Mouse (Mus musculus) liver, embryonic 15.5 days (tissue): ENCODE results near the gene Ascl5. TPM values are rescaled to one million over a fixed set of nuclear protein-coding genes. Genes with fewer than 3 reads are reported as not detected.

Experiments
- ATAC-seq: fragments of 200-750 bp; cut with Nextera tagmentation; 2 replicates; pipeline ENCODE4 v1.8.0; 2017; ENCODE audit warnings: moderate number of reproducible peaks, mild to moderate bottlenecking, moderate library complexity; ENCODE audit not compliant: insufficient read depth
- H3K27ac ChIP-seq: fragments of 300-500 bp; sonication (generic); replicated peaks from 2 replicates; pipeline ENCODE4 v1.5.1; 2015; ENCODE audit warnings: mild to moderate bottlenecking, inconsistent platforms
- H3K27me3 ChIP-seq: fragments of 300-500 bp; sonication (generic); 2 replicates; pipeline ENCODE4 v1.6.1; 2015; ENCODE audit warnings: mild to moderate bottlenecking, inconsistent platforms
- H3K36me3 ChIP-seq: fragments of 300-500 bp; sonication (generic); replicated peaks from 2 replicates; pipeline ENCODE4 v1.6.1; 2015; ENCODE audit warnings: moderate library complexity, mild to moderate bottlenecking, inconsistent platforms
- H3K4me1 ChIP-seq: fragments of 300-500 bp; sonication (generic); replicated peaks from 2 replicates; pipeline ENCODE4 v1.6.1; 2015; ENCODE audit warnings: inconsistent platforms
- H3K4me2 ChIP-seq: fragments of 300-500 bp; sonication (generic); 2 replicates; pipeline ENCODE4 v1.6.1; 2015; ENCODE audit warnings: moderate library complexity, mild to moderate bottlenecking, inconsistent platforms
- H3K4me3 ChIP-seq: fragments of 300-500 bp; sonication (generic); replicated peaks from 2 replicates; pipeline ENCODE4 v1.5.1; 2015; ENCODE audit warnings: mild to moderate bottlenecking, inconsistent platforms
- H3K9ac ChIP-seq: fragments of 300-500 bp; sonication (generic); 2 replicates; pipeline ENCODE4 v1.6.1; 2015; ENCODE audit warnings: moderate library complexity, mild to moderate bottlenecking, inconsistent platforms
- H3K9me3 ChIP-seq: fragments of 300-500 bp; sonication (generic); replicated peaks from 2 replicates; pipeline ENCODE4 v1.6.1; 2016; ENCODE audit warnings: inconsistent platforms
- WGBS: fragments of 180-500 bp; shearing (Covaris S2); methylation state at CpG from one replicate; pipeline ENCODE4 v1.1.7; 2015; ENCODE audit warnings: mixed read lengths; ENCODE audit not compliant: insufficient replicate concordance; 5-methylcytosine and 5-hydroxymethylcytosine counted together
- polyA plus RNA-seq: library from polyadenylated mRNA; unstranded; fragments of >200 nt; fragmentation: Nextera tagmentation; extraction: Ambion mirVana; gene quantifications from 2 replicates; pipeline ENCODE4 v1.2.1, GENCODE M21; 2015

Gene Ascl5
- polyA plus RNA-seq, 1 experiment from 2014 or later: not detected

GRCm38 (mm10) chr1:136018390-136019189 lies 32.0 kb upstream of the Ascl5 start:
- Histone ChIP-seq H3K27ac (peak overlapping the region; percentile 90), H3K4me2 (peak overlapping the region; percentile 82), H3K9me3 (no peaks in the 10 kb centered on the region), H3K36me3 (peaks cover 39% of the 10 kb centered on the region), H3K9ac (peak overlapping the region; percentile 93), H3K4me1 (peaks cover 55% of the 10 kb centered on the region), H3K27me3 (no peaks in the 10 kb centered on the region), H3K4me3 (peak overlapping the region; percentile 96)
- ATAC-seq: peak; percentile 20; the same call in 1 of the 2 replicates
- WGBS: 11% methylated on average over 24 of the region's 24 CpGs

- Histone ChIP-seq H3K27ac (no peak overlapping the region), H3K4me2 (no peak overlapping the region), H3K4me1 (no peaks in the 10 kb centered on the region), H3K4me3 (no peak overlapping the region), H3K36me3 (peaks cover 100% of the 10 kb centered on the region), H3K9ac (no peak overlapping the region), H3K27me3 (no peaks in the 10 kb centered on the region), H3K9me3 (no peaks in the 10 kb centered on the region)
- 78% methylated on average over 7 of the region's 7 CpGs for WGBS
- ATAC-seq: no peak
Measured at GRCm38 (mm10) chr1:136030201-136030600, 20.4 kb upstream of the Ascl5 start.

- no peak overlapping the region for H3K27ac ChIP-seq
- H3K4me3 ChIP-seq: no peak overlapping the region
- H3K27me3 ChIP-seq: no peaks in the 10 kb centered on the region
- no peak for ATAC-seq
- H3K9me3 ChIP-seq: no peaks in the 10 kb centered on the region
- no peaks in the 10 kb centered on the region for H3K4me1 ChIP-seq
- WGBS: 74% methylated on average over 6 of the region's 8 CpGs
- H3K36me3 ChIP-seq: peaks cover 88% of the 10 kb centered on the region
- no peak overlapping the region for H3K4me2 ChIP-seq
- H3K9ac ChIP-seq: no peak overlapping the region
Measured at GRCm38 (mm10) chr1:136031697-136032096, 18.9 kb upstream of the Ascl5 start.

- Histone ChIP-seq H3K9ac (no peak overlapping the region), H3K4me2 (no peak overlapping the region), H3K36me3 (peaks cover 76% of the 10 kb centered on the region), H3K9me3 (no peaks in the 10 kb centered on the region), H3K4me3 (no peak overlapping the region), H3K27me3 (no peaks in the 10 kb centered on the region), H3K4me1 (no peaks in the 10 kb centered on the region), H3K27ac (no peak overlapping the region)
- 63% methylated on average over 7 of the region's 7 CpGs for WGBS
- no peak for ATAC-seq
Measured at GRCm38 (mm10) chr1:136032961-136033360, 17.6 kb upstream of the Ascl5 start.

- H3K36me3 ChIP-seq: peaks cover 16% of the 10 kb centered on the region
- H3K27me3 ChIP-seq: peaks cover 46% of the 10 kb centered on the region
- H3K4me3 ChIP-seq: no peak overlapping the region
- WGBS: 54% methylated on average over 5 of the region's 5 CpGs
- H3K9me3 ChIP-seq: no peaks in the 10 kb centered on the region
- H3K4me1 ChIP-seq: no peaks in the 10 kb centered on the region
- no peak overlapping the region for H3K9ac ChIP-seq
- ATAC-seq: no peak
- no peak overlapping the region for H3K27ac ChIP-seq
- H3K4me2 ChIP-seq: no peak overlapping the region
Measured at GRCm38 (mm10) chr1:136038746-136039538, 11.7 kb upstream of the Ascl5 start.

GRCm38 (mm10) chr1:136040452-136040851 lies 10.2 kb upstream of the Ascl5 start:
- Histone ChIP-seq H3K4me3 (no peak overlapping the region), H3K27me3 (peaks cover 59% of the 10 kb centered on the region), H3K4me1 (no peaks in the 10 kb centered on the region), H3K36me3 (peaks cover under 1% of the 10 kb centered on the region), H3K9ac (no peak overlapping the region), H3K9me3 (no peaks in the 10 kb centered on the region), H3K27ac (no peak overlapping the region), H3K4me2 (no peak overlapping the region)
- 21% methylated on average over 11 of the region's 11 CpGs for WGBS
- no peak for ATAC-seq

- Histone ChIP-seq H3K27me3 (peaks cover 63% of the 10 kb centered on the region), H3K4me1 (no peaks in the 10 kb centered on the region), H3K36me3 (no peaks in the 10 kb centered on the region; the same call in 1 of the 2 replicates), H3K9me3 (no peaks in the 10 kb centered on the region), H3K9ac (no peak overlapping the region), H3K4me3 (no peak overlapping the region), H3K27ac (no peak overlapping the region), H3K4me2 (no peak overlapping the region)
- no peak for ATAC-seq
- WGBS: 28% methylated on average over 4 of the region's 4 CpGs
Measured at GRCm38 (mm10) chr1:136040874-136041273, 9.7 kb upstream of the Ascl5 start.

- WGBS: 9% methylated on average over 4 of the region's 4 CpGs
- no peak for ATAC-seq
- peaks cover 93% of the 10 kb centered on the region for H3K27me3 ChIP-seq
- no peak overlapping the region for H3K4me2 ChIP-seq
- peaks cover 4% of the 10 kb centered on the region for H3K4me1 ChIP-seq
- no peak overlapping the region for H3K9ac ChIP-seq
- H3K27ac ChIP-seq: no peak overlapping the region
- no peaks in the 10 kb centered on the region for H3K36me3 ChIP-seq
- H3K4me3 ChIP-seq: no peak overlapping the region
- no peaks in the 10 kb centered on the region for H3K9me3 ChIP-seq
Measured at GRCm38 (mm10) chr1:136045774-136046173, 4.8 kb upstream of the Ascl5 start.

GRCm38 (mm10) chr1:136047432-136047831 lies 3.2 kb upstream of the Ascl5 start:
- H3K36me3 ChIP-seq: no peaks in the 10 kb centered on the region
- 2% methylated on average over 2 of the region's 2 CpGs for WGBS
- H3K27ac ChIP-seq: no peak overlapping the region
- ATAC-seq: no peak
- H3K4me1 ChIP-seq: peaks cover 10% of the 10 kb centered on the region
- H3K27me3 ChIP-seq: peaks cover 93% of the 10 kb centered on the region
- no peak overlapping the region for H3K4me3 ChIP-seq
- no peak overlapping the region for H3K4me2 ChIP-seq
- no peaks in the 10 kb centered on the region for H3K9me3 ChIP-seq
- no peak overlapping the region for H3K9ac ChIP-seq

- Histone ChIP-seq H3K9me3 (no peaks in the 10 kb centered on the region), H3K27me3 (peaks cover 93% of the 10 kb centered on the region), H3K27ac (no peak overlapping the region), H3K36me3 (no peaks in the 10 kb centered on the region), H3K4me3 (no peak overlapping the region), H3K4me2 (no peak overlapping the region), H3K9ac (no peak overlapping the region), H3K4me1 (peaks cover 10% of the 10 kb centered on the region)
- 42% methylated on average over 9 of the region's 9 CpGs for WGBS
- no peak for ATAC-seq
Measured at GRCm38 (mm10) chr1:136047894-136048293, 2.7 kb upstream of the Ascl5 start.

- Histone ChIP-seq H3K4me3 (peak overlapping the region; percentile 8; the same call in 1 of the 2 replicates), H3K9ac (no peak overlapping the region), H3K27ac (no peak overlapping the region), H3K9me3 (no peaks in the 10 kb centered on the region), H3K27me3 (peaks cover 80% of the 10 kb centered on the region), H3K4me2 (peak overlapping the region; percentile 32; the same call in 1 of the 2 replicates), H3K4me1 (peaks cover 10% of the 10 kb centered on the region), H3K36me3 (no peaks in the 10 kb centered on the region)
- 5% methylated on average over 36 of the region's 36 CpGs for WGBS
- no peak for ATAC-seq
Measured at GRCm38 (mm10) chr1:136051013-136051315, 360 bp downstream of the Ascl5 start.
